11 mouse cellular contexts compared by ENCODE assay signal in the genomic region with DNA sequence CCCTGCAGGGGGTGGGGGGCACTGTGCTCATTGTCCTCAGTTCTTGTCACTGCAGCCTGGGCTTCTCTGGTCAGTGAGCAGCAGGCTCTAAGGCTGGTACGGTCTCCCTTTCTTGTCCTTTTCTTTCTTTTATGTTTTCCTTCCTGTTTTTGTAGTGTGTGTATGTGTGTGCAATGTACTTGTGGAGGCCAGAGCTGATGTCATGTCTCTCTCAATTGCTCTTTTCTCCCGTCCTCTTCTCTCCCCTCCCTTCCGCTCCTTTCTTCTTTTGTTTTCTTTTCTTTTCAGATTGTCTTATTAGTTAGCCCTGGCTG. TPM values are rescaled to one million over a fixed set of nuclear protein-coding genes. Genes with fewer than 3 reads are reported as not detected.
DNase-seq lines count a peak whose midpoint lies in the region; ATAC-seq and TF ChIP-seq lines count a peak whose summit lies in the region.
"Had no signal": no experiment of that assay in that cellular context is flagged by ENCODE, and none has a peak within 500 bp of the region (broad histone marks: within the 10 kb centered on the region; RNA-seq: fewer than 3 reads in every experiment).

No protein-coding gene starts in this region.

- peak overlapping the region; percentile 26; the same call in 1 of the 2 replicates for H3K4me2 ChIP-seq in lung, embryonic 15.5 days
- H3K4me2 ChIP-seq in forebrain, embryonic 16.5 days (ENCODE audit: low read length), result peak overlapping the region; percentile 45
- H3K4me2 ChIP-seq in limb, embryonic 13.5 days (replicated peaks), result peak overlapping the region; percentile 37
- H3K4me2 ChIP-seq in stomach, embryonic 14.5 days (replicated peaks; ENCODE audit: low read depth, low read length), result peak overlapping the region; percentile 30; the same call in 1 of the 2 replicates

- no peak; the same call in 1 of the 2 replicates for ATAC-seq in lung, embryonic 15.5 days (ENCODE audit: borderline replicate concordance, extremely low read depth, low FRiP score, low TSS enrichment)
- ATAC-seq in forebrain, embryonic 16.5 days, result peak; percentile 29; the same call in 1 of the 2 replicates
- ATAC-seq in limb, embryonic 13.5 days (ENCODE audit: low FRiP score, low read depth), result no peak
- no peak for ATAC-seq in stomach, embryonic 14.5 days (ENCODE audit: insufficient number of reproducible peaks, insufficient read depth, low FRiP score, low read depth)
- ATAC-seq in monocyte, adult 5-6 weeks (replicated peaks; ENCODE audit: insufficient number of reproducible peaks, low FRiP score, low TSS enrichment, poor library complexity, severe bottlenecking), result no peak

- H3K27ac ChIP-seq in lung, embryonic 15.5 days, result peak overlapping the region; percentile 20; the same call in 1 of the 2 replicates
- H3K27ac ChIP-seq in forebrain, embryonic 16.5 days (ENCODE audit: low read length), result peak overlapping the region; percentile 63
- H3K27ac ChIP-seq in limb, embryonic 13.5 days, result peak overlapping the region; percentile 76
- H3K27ac ChIP-seq in stomach, embryonic 14.5 days (ENCODE audit: low read length), result peak overlapping the region; percentile 82
- H3K27ac ChIP-seq in gastrocnemius, adult 2 months, result no peak overlapping the region
- H3K27ac ChIP-seq: left cerebral cortex, adult 2 months had no signal

- no peak overlapping the region for H3K4me3 ChIP-seq in lung, embryonic 15.5 days
- H3K4me3 ChIP-seq in forebrain, embryonic 16.5 days (replicated peaks; ENCODE audit: low read length), result peak overlapping the region; percentile 15
- H3K4me3 ChIP-seq in limb, embryonic 13.5 days, result no peak overlapping the region
- no peak overlapping the region for H3K4me3 ChIP-seq in stomach, embryonic 14.5 days (ENCODE audit: low read depth, low read length)
- no peak overlapping the region for H3K4me3 ChIP-seq in gastrocnemius, adult 2 months
- H3K4me3 ChIP-seq: erythroblast, embryonic 14.5 days; left cerebral cortex, adult 2 months had no signal

- H3K36me3 ChIP-seq in lung, embryonic 15.5 days, result no peaks in the 10 kb centered on the region
- no peaks in the 10 kb centered on the region for H3K36me3 ChIP-seq in forebrain, embryonic 16.5 days (ENCODE audit: control insufficient read depth, insufficient read depth)
- no peaks in the 10 kb centered on the region for H3K36me3 ChIP-seq in limb, embryonic 13.5 days
- H3K36me3 ChIP-seq in stomach, embryonic 14.5 days (ENCODE audit: control insufficient read depth, insufficient read depth, low read length), result no peaks in the 10 kb centered on the region

- H3K9me3 ChIP-seq in lung, embryonic 15.5 days, result no peaks in the 10 kb centered on the region
- H3K9me3 ChIP-seq in forebrain, embryonic 16.5 days (ENCODE audit: control insufficient read depth, low read length), result no peaks in the 10 kb centered on the region
- no peaks in the 10 kb centered on the region for H3K9me3 ChIP-seq in limb, embryonic 13.5 days
- no peaks in the 10 kb centered on the region for H3K9me3 ChIP-seq in stomach, embryonic 14.5 days (ENCODE audit: control insufficient read depth, low read depth, low read length)

- intact Hi-C loops in gastrocnemius, adult 2 months (cut with DNase I), result no loop called here

- WGBS in lung, embryonic 15.5 days, result 41% methylated on average over 3 of the region's 3 CpGs
- 11% methylated on average over 3 of the region's 3 CpGs for WGBS in forebrain, embryonic 16.5 days
- 51% methylated on average over 3 of the region's 3 CpGs for WGBS in limb, embryonic 13.5 days
- WGBS in stomach, embryonic 14.5 days, result 55% methylated on average over 3 of the region's 3 CpGs

- no peak for DNase-seq in lung, postnatal 14 days
- DNase-seq in spleen, postnatal 36 days (ENCODE audit: low spot score in 2 of 2), result no peak
- no peak for DNase-seq in gastrocnemius, adult 2 months
- DNase-seq: lung, adult 18-20 months had no signal

- no peaks in the 10 kb centered on the region for H3K27me3 ChIP-seq in lung, embryonic 15.5 days
- no peaks in the 10 kb centered on the region for H3K27me3 ChIP-seq in forebrain, embryonic 16.5 days (replicated peaks; ENCODE audit: control insufficient read depth, insufficient read depth, low read length)
- no peaks in the 10 kb centered on the region for H3K27me3 ChIP-seq in limb, embryonic 13.5 days
- no peaks in the 10 kb centered on the region for H3K27me3 ChIP-seq in stomach, embryonic 14.5 days (ENCODE audit: control insufficient read depth, insufficient read depth, low read length)

- no peak overlapping the region for H3K9ac ChIP-seq in lung, embryonic 15.5 days
- H3K9ac ChIP-seq in forebrain, embryonic 16.5 days (replicated peaks; ENCODE audit: low read depth, low read length), result 0 out of 2 replicates have a peak overlapping the region, but pooled peaks have one; percentile 7
- H3K9ac ChIP-seq in limb, embryonic 13.5 days, result 0 out of 2 replicates have a peak overlapping the region, but pooled peaks have one; percentile 35
- H3K9ac ChIP-seq in stomach, embryonic 14.5 days (replicated peaks; ENCODE audit: low read depth, low read length), result no peak overlapping the region

- no peak for TF ChIP-seq CTCF in gastrocnemius, adult 2 months (IDR thresholded peaks at IDR 0.05)

- H3K4me1 ChIP-seq in lung, embryonic 15.5 days, result peaks cover 35% of the 10 kb centered on the region
- peaks cover 17% of the 10 kb centered on the region for H3K4me1 ChIP-seq in forebrain, embryonic 16.5 days (replicated peaks; ENCODE audit: control insufficient read depth, insufficient read depth, low read length)
- peaks cover 71% of the 10 kb centered on the region for H3K4me1 ChIP-seq in limb, embryonic 13.5 days
- peaks cover 44% of the 10 kb centered on the region for H3K4me1 ChIP-seq in stomach, embryonic 14.5 days (ENCODE audit: control insufficient read depth, insufficient read depth, low read length)

RNA-seq across cellular contexts. Expression of a gene that starts 29.4 kb away (rescaled TPM):
- 21.9 and 23.9 TPM in 2 replicates for polyA plus RNA-seq in lung, embryonic 15.5 days (2015; fragmentation: Nextera tagmentation; extraction: Ambion mirVana)
- polyA plus RNA-seq in forebrain, embryonic 16.5 days (2015; fragmentation: Nextera tagmentation; extraction: Ambion mirVana), result 16.4 and 19.1 TPM in 2 replicates
- 33.2 and 35.0 TPM in 2 replicates for polyA plus RNA-seq in limb, embryonic 13.5 days (2015; fragmentation: Nextera tagmentation; extraction: Ambion mirVana)
- 37.9 and 40.8 TPM in 2 replicates for polyA plus RNA-seq in stomach, embryonic 14.5 days (2014; fragmentation: Nextera tagmentation; extraction: Ambion mirVana)
- not detected in 3 replicates for total RNA-seq in monocyte, adult 5-6 weeks (2017)
- 10 to 100 TPM; 29.8 to 30.2 TPM for total RNA-seq in gastrocnemius, adult 2 months (2021)

Comparison
In these comparisons a context has a peak if more than half of its experiments do, and no peak if none do; other contexts are left out.
1. H3K9ac ChIP-seq: peak in forebrain, embryonic 16.5 days (single experiment) and limb, embryonic 13.5 days (single experiment); none in lung, embryonic 15.5 days (single experiment) and stomach, embryonic 14.5 days (single experiment).
2. Peak in every context shown above with its lines, with median percentiles within 50 percentile points of each other: H3K4me2 ChIP-seq.